Mouse (Mus musculus) spleen, embryonic (tissue): ENCODE data around the gene Kcnd2.

ENCODE experiments used
- CTCF ChIA-PET: fragments of 350-600 bp; sonication (Branson Sonifier 250); formaldehyde crosslinking; loops from one replicate; lab custom pipeline; 2022; lab: Charles Lee

The Kcnd2 gene

DNA sequence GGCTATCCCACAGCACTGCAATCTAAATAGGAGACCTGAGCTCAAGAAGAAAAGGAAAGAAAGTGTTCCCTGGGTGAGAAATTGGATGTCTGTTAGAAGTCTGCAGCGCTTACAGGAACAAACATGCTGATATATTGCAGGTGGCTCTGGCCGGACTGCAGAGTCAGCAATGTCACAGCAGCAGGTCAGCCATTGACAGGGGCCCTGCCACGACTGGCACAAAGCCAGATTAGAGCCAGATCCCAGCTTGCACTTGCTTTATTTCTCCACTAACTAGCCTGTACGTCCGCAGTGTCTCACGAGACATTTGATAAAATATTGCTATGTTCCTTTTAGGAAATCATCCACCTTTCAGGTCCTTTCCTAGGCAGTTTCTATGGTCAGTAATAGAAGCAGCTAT is 468.9 kb downstream of the Kcnd2 start:
- CTCF ChIA-PET, result interaction anchor here (0.6 kb wide), 1 partner anchor 8 kb away, joined by 4 read pairs; no protein-coding TSS in a partner anchor

DNA sequence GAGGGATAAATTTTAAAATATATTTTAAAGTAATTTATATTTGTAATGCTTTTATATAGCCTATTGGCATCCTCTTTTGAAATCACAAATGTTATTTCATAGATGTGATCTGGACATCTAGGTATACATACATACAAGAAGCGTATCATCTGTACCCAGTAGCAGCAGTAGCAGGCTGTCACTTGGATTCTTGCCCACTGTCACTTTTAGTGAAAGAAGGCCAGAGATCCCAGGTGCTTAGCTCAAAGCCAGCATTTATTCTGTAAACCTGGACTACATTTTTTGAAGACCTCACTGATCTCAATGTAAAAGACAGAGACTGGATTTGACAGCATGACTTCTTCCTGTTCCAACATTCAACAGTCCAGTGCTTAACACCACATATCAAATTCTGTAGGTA is 471.1 kb downstream of the Kcnd2 start:
- CTCF ChIA-PET, result no interaction called here

- CTCF ChIA-PET, result no interaction called here
Measured at GRCm38 (mm10) chr6:21692861-21693350, 477.6 kb downstream of the Kcnd2 start.

GRCm38 (mm10) chr6:21697641-21698040 is 482.3 kb downstream of the Kcnd2 start:
- CTCF ChIA-PET, result no interaction called here

DNA sequence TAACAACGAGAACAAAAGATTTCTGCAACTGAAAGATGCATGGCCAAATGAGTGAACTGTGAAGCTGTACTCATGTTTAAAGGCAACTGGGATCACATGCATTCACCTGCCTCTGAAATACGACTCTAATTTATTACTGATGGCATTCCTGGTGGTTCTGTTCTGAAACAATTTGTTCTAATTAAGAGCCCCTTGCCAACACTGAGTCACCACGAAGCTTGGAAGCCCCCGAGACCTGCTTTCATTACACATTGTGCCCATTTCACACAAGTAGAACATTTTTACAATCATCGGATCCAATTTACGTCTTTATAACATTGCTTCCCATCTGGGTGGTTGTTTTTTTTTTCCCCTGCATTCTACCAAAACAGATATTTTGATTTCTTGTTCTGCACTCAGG is 485.8 kb downstream of the Kcnd2 start:
- CTCF ChIA-PET, result no interaction called here

GRCm38 (mm10) chr6:21709228-21709627 is 493.9 kb downstream of the Kcnd2 start:
- CTCF ChIA-PET, result no interaction called here

GRCm38 (mm10) chr6:21719121-21719520 is 503.8 kb downstream of the Kcnd2 start:
- CTCF ChIA-PET, result no interaction called here

GRCm38 (mm10) chr6:21722238-21722637 is 506.9 kb downstream of the Kcnd2 start:
- CTCF ChIA-PET, result no interaction called here

- CTCF ChIA-PET, result no interaction called here
Measured at GRCm38 (mm10) chr6:21740606-21741005, 525.3 kb downstream of the Kcnd2 start.

- CTCF ChIA-PET, result no interaction called here
Measured at GRCm38 (mm10) chr6:21744615-21745266, 529.4 kb downstream of the Kcnd2 start.

GRCm38 (mm10) chr6:21747536-21747935 is 532.2 kb downstream of the Kcnd2 start:
- CTCF ChIA-PET, result no interaction called here

DNA sequence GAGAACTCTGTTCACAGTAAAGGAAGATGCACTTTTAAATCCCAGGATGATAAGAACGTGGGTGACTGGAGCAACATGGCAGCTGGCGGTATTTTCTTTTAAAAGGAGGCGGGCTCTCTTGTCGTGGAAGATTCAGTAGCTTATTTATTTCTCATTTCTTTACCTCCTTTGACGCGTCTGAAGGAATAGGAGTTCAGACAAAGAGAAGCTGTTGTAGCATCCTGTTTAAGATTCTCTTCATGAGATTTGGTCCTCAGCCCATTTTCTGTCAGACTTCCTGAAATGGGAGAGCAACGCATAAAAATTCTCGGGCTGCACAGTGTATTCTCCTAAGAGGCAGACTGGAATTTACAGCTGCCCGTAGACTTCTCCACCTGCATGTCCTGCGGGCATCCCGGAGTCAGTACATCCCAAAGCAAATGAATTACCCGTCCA is 552.5 kb downstream of the Kcnd2 start:
- CTCF ChIA-PET, result no interaction called here

- CTCF ChIA-PET, result no interaction called here
Measured at GRCm38 (mm10) chr6:21768745-21769446, 553.6 kb downstream of the Kcnd2 start.

- CTCF ChIA-PET, result interaction anchor here (0.6 kb wide), 1 partner anchor 17 kb away, joined by 3 read pairs; no protein-coding TSS in a partner anchor
Measured at GRCm38 (mm10) chr6:21769447-21769809, 554.1 kb downstream of the Kcnd2 start.

DNA sequence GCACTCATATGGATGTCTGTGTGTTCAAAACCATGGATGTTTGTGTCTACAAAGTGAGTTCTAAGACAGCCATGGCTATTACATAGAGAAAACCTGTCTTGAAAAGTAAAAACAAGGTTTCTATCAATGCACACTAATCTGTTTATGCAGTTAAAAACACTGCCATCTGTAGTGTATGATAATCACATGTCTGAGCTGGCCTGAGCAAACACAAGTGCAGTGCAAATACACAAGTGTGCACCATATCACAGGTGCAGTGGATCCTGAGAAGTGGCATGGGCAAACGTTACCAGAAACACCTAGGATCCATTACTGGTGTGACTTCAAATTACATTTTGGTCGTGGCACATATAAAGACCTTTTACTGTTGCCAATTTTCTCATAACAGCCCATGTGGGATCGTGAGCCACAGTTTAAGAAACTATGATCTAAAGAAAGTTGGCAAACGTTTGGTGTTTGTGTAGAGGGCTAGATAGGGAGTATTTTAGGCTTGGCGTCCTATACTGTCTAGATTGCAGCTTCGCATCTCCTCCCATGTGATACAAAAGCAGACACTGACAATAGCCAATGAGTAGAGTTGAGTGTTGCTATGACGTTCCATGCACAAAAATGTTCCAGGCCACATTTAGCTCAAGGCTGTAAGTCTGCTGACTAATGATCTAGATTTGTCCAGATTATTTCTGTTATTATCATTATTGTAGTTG is 559.1 kb downstream of the Kcnd2 start:
- CTCF ChIA-PET, result no interaction called here
